Mouse (Mus musculus) liver, embryonic 11.5 days (tissue): ENCODE results near the gene Nectin2. TPM values are rescaled to one million over a fixed set of nuclear protein-coding genes. Genes with fewer than 3 reads are reported as not detected.

Experiments used
- ATAC-seq: fragments of 200-750 bp; cut with Nextera tagmentation; replicated peaks from 2 replicates; pipeline ENCODE4 v1.8.0; 2017; ENCODE audit warnings: moderate number of reproducible peaks, mild to moderate bottlenecking, moderate TSS enrichment, moderate library complexity; ENCODE audit not compliant: low FRiP score
- DNase-seq: peaks from one replicate; pipeline ENCODE4 v3.0.0-alpha.2; 2017; ENCODE audit warnings: low spot score
- H3K27ac ChIP-seq: fragments of 300-500 bp; sonication (generic); 2 replicates; pipeline ENCODE4 v1.5.1; 2014; ENCODE audit warnings: mild to moderate bottlenecking, low read depth, low read length, control low read depth
- H3K27me3 ChIP-seq: fragments of 300-500 bp; sonication (generic); replicated peaks from 2 replicates; pipeline ENCODE4 v1.6.1; 2014; ENCODE audit warnings: low read length, mixed read lengths; ENCODE audit not compliant: control insufficient read depth, insufficient read depth
- H3K36me3 ChIP-seq: fragments of 300-500 bp; sonication (generic); 2 replicates; pipeline ENCODE4 v1.6.1; 2014; ENCODE audit warnings: mild to moderate bottlenecking, low read length, moderate library complexity, mixed read lengths; ENCODE audit not compliant: control insufficient read depth, insufficient read depth
- H3K4me1 ChIP-seq: fragments of 300-500 bp; sonication (generic); replicated peaks from 2 replicates; pipeline ENCODE4 v1.6.1; 2014; ENCODE audit warnings: low read length, mixed read lengths; ENCODE audit not compliant: control insufficient read depth, insufficient read depth
- H3K4me2 ChIP-seq: fragments of 300-500 bp; sonication (generic); 2 replicates; pipeline ENCODE4 v1.6.1; 2014; ENCODE audit warnings: mild to moderate bottlenecking, control low read depth, moderate library complexity
- H3K4me3 ChIP-seq: fragments of 300-500 bp; sonication (generic); 2 replicates; pipeline ENCODE4 v1.5.1; 2014; ENCODE audit warnings: low read depth, low read length, control low read depth
- H3K9ac ChIP-seq: fragments of 300-500 bp; sonication (generic); 2 replicates; pipeline ENCODE4 v1.6.1; 2014; ENCODE audit warnings: low read depth, low read length, control low read depth
- H3K9me3 ChIP-seq: fragments of 300-500 bp; sonication (generic); 2 replicates; pipeline ENCODE4 v1.6.1; 2016; ENCODE audit warnings: low read length, inconsistent platforms, mixed read lengths; ENCODE audit not compliant: control insufficient read depth
- WGBS: fragments of 180-500 bp; shearing (Covaris S2); extraction: QIAGEN DNeasy Blood & Tissue Kit; methylation state at CpG from one replicate; pipeline ENCODE4 v1.1.7; 2014; 5-methylcytosine and 5-hydroxymethylcytosine counted together
- polyA plus RNA-seq: library from polyadenylated mRNA; unstranded; fragments of >200 nt; fragmentation: Nextera tagmentation; extraction: Ambion mirVana; gene quantifications from 2 replicates; pipeline ENCODE4 v1.2.1, GENCODE M21; 2014

Gene Nectin2
- polyA plus RNA-seq, 1 experiment from 2014 or later, result 55.9 TPM

- Histone ChIP-seq H3K4me1 (peaks cover 10% of the 10 kb centered on the region), H3K9ac (no peak overlapping the region), H3K4me2 (no peak overlapping the region), H3K4me3 (no peak overlapping the region), H3K27me3 (no peaks in the 10 kb centered on the region), H3K9me3 (no peaks in the 10 kb centered on the region), H3K27ac (peak overlapping the region; percentile 40), H3K36me3 (no peaks in the 10 kb centered on the region)
- DNase-seq (no peak), ATAC-seq (peak; percentile 49)
- WGBS, result 80% methylated on average over 6 of the region's 6 CpGs
Measured at GRCm38 (mm10) chr7:19686521-19686920, 63.8 kb downstream of the Nectin2 start.

GRCm38 (mm10) chr7:19685374-19685773 is 64.9 kb downstream of the Nectin2 start:
- no peak overlapping the region for H3K9ac ChIP-seq
- no peak overlapping the region for H3K4me2 ChIP-seq
- peaks cover 14% of the 10 kb centered on the region for H3K4me1 ChIP-seq
- no peaks in the 10 kb centered on the region for H3K27me3 ChIP-seq
- DNase-seq, result no peak
- H3K27ac ChIP-seq, result peak overlapping the region; percentile 20; the same call in 1 of the 2 replicates
- H3K4me3 ChIP-seq, result no peak overlapping the region
- WGBS, result 66% methylated on average over 4 of the region's 4 CpGs
- no peaks in the 10 kb centered on the region for H3K36me3 ChIP-seq
- H3K9me3 ChIP-seq, result no peaks in the 10 kb centered on the region
- ATAC-seq, result peak; percentile 56

GRCm38 (mm10) chr7:19683771-19684201 is 66.5 kb downstream of the Nectin2 start:
- H3K27ac ChIP-seq, result no peak overlapping the region
- peaks cover 14% of the 10 kb centered on the region for H3K4me1 ChIP-seq
- H3K9me3 ChIP-seq, result no peaks in the 10 kb centered on the region
- no peak overlapping the region for H3K4me2 ChIP-seq
- DNase-seq (no peak), ATAC-seq (no peak)
- no peaks in the 10 kb centered on the region for H3K36me3 ChIP-seq
- H3K9ac ChIP-seq, result no peak overlapping the region
- H3K27me3 ChIP-seq, result no peaks in the 10 kb centered on the region
- WGBS, result 72% methylated on average over 6 of the region's 6 CpGs
- H3K4me3 ChIP-seq, result no peak overlapping the region

GRCm38 (mm10) chr7:19682979-19683378 is 67.3 kb downstream of the Nectin2 start:
- H3K27ac ChIP-seq, result no peak overlapping the region
- peaks cover 14% of the 10 kb centered on the region for H3K4me1 ChIP-seq
- no peaks in the 10 kb centered on the region for H3K9me3 ChIP-seq
- no peak overlapping the region for H3K4me2 ChIP-seq
- no peak overlapping the region for H3K9ac ChIP-seq
- H3K36me3 ChIP-seq, result no peaks in the 10 kb centered on the region
- WGBS, result 75% methylated on average over 3 of the region's 3 CpGs
- H3K4me3 ChIP-seq, result no peak overlapping the region
- no peaks in the 10 kb centered on the region for H3K27me3 ChIP-seq
- ATAC-seq, result no peak
- no peak for DNase-seq

GRCm38 (mm10) chr7:19681202-19681694 is 69.0 kb downstream of the Nectin2 start, which contains the start of the genes Gm44805 and Apoc4:
TSS of gene Gm44805 (minus strand) at chr7:19681423.
TSS of gene Apoc4 (minus strand) at chr7:19681479.
- Histone ChIP-seq H3K4me1 (peaks cover 14% of the 10 kb centered on the region), H3K4me3 (no peak within 1 kb of the TSS), H3K36me3 (no peaks in the 10 kb centered on the region), H3K9ac (no peak within 1 kb of the TSS), H3K9me3 (no peaks in the 10 kb centered on the region), H3K4me2 (no peak within 1 kb of the TSS), H3K27ac (peak within 1 kb of the TSS; percentile 13; the same call in 1 of the 2 replicates), H3K27me3 (no peaks in the 10 kb centered on the region)
- WGBS, result 69% methylated on average over 8 of the region's 8 CpGs
- DNase-seq (no peak), ATAC-seq (no peak)

GRCm38 (mm10) chr7:19680702-19681101 is 69.6 kb downstream of the Nectin2 start:
- no peaks in the 10 kb centered on the region for H3K27me3 ChIP-seq
- H3K27ac ChIP-seq, result no peak overlapping the region; the same call in 1 of the 2 replicates
- DNase-seq (no peak), ATAC-seq (no peak)
- 79% methylated on average over 2 of the region's 2 CpGs for WGBS
- H3K4me3 ChIP-seq, result no peak overlapping the region
- peaks cover 14% of the 10 kb centered on the region for H3K4me1 ChIP-seq
- H3K9ac ChIP-seq, result no peak overlapping the region
- H3K36me3 ChIP-seq, result no peaks in the 10 kb centered on the region
- no peak overlapping the region for H3K4me2 ChIP-seq
- H3K9me3 ChIP-seq, result no peaks in the 10 kb centered on the region

GRCm38 (mm10) chr7:19678901-19679300 is 71.4 kb downstream of the Nectin2 start:
- Histone ChIP-seq H3K36me3 (no peaks in the 10 kb centered on the region), H3K27ac (no peak overlapping the region), H3K4me1 (peaks cover 11% of the 10 kb centered on the region), H3K9me3 (no peaks in the 10 kb centered on the region), H3K9ac (no peak overlapping the region), H3K27me3 (no peaks in the 10 kb centered on the region), H3K4me3 (no peak overlapping the region), H3K4me2 (no peak overlapping the region)
- ATAC-seq (no peak), DNase-seq (no peak)
- 88% methylated on average over 3 of the region's 3 CpGs for WGBS

- Histone ChIP-seq H3K4me3 (no peak within 1 kb of the TSS), H3K36me3 (no peaks in the 10 kb centered on the region), H3K4me2 (no peak within 1 kb of the TSS), H3K9ac (no peak within 1 kb of the TSS), H3K27me3 (no peaks in the 10 kb centered on the region), H3K27ac (0 out of 2 replicates have a peak within 1 kb of the TSS, but pooled peaks have one; percentile 13), H3K4me1 (peaks cover 9% of the 10 kb centered on the region), H3K9me3 (no peaks in the 10 kb centered on the region)
- DNase-seq, result no peak
- 71% methylated on average over 8 of the region's 8 CpGs for WGBS
- ATAC-seq, result no peak
Measured at GRCm38 (mm10) chr7:19677872-19678271, 72.4 kb downstream of the Nectin2 start, which contains the start of gene Apoc2. TSS of gene Apoc2 (minus strand) at chr7:19677941.

- Histone ChIP-seq H3K4me3 (no peak overlapping the region), H3K27ac (no peak overlapping the region), H3K4me1 (peaks cover 5% of the 10 kb centered on the region), H3K27me3 (no peaks in the 10 kb centered on the region), H3K4me2 (peak overlapping the region; percentile 28), H3K9ac (peak overlapping the region; percentile 34; the same call in 1 of the 2 replicates), H3K36me3 (no peaks in the 10 kb centered on the region), H3K9me3 (no peaks in the 10 kb centered on the region)
- ATAC-seq (0 out of 2 replicates have a peak, but pooled peaks have one; percentile 41), DNase-seq (no peak)
- 79% methylated on average over 1 of the region's 1 CpGs for WGBS
Measured at GRCm38 (mm10) chr7:19676662-19677061, 73.6 kb downstream of the Nectin2 start.
